Mouse (Mus musculus) layer of hippocampus, adult 9-11 months (tissue): Measurements from ENCODE around the gene Zfp131.

ENCODE experiments used
- DNase-seq: peaks from one replicate; pipeline ENCODE4 v3.0.0; 2022

The Zfp131 gene

GRCm38 (mm10) chr13:119754635-119755020 lies 36.1 kb downstream of the Zfp131 start:
- DNase-seq, result no peak

GRCm38 (mm10) chr13:119753859-119754634 lies 36.6 kb downstream of the Zfp131 start:
- no peak for DNase-seq

- no peak for DNase-seq
Measured at GRCm38 (mm10) chr13:119746930-119747329, 43.8 kb downstream of the Zfp131 start.

- DNase-seq, result no peak
Measured at GRCm38 (mm10) chr13:119743470-119743869, 47.2 kb downstream of the Zfp131 start.

GRCm38 (mm10) chr13:119742711-119743415 lies 47.8 kb downstream of the Zfp131 start:
- no peak for DNase-seq

- DNase-seq, result no peak
Measured at GRCm38 (mm10) chr13:119741390-119742237, 49.1 kb downstream of the Zfp131 start.

GRCm38 (mm10) chr13:119731448-119731847 lies 59.2 kb downstream of the Zfp131 start:
- DNase-seq, result no peak

- DNase-seq, result no peak
Measured at GRCm38 (mm10) chr13:119729406-119729805, 61.3 kb downstream of the Zfp131 start.

- no peak for DNase-seq
Measured at GRCm38 (mm10) chr13:119727608-119728387, 62.9 kb downstream of the Zfp131 start.

- DNase-seq, result no peak
Measured at GRCm38 (mm10) chr13:119724541-119724940, 66.1 kb downstream of the Zfp131 start.

- DNase-seq, result no peak
Measured at GRCm38 (mm10) chr13:119723368-119723767, 67.3 kb downstream of the Zfp131 start.

- no peak for DNase-seq
Measured at GRCm38 (mm10) chr13:119722447-119722846, 68.2 kb downstream of the Zfp131 start.

GRCm38 (mm10) chr13:119716105-119716504 lies 74.6 kb downstream of the Zfp131 start:
- no peak for DNase-seq
